Mouse (Mus musculus): Measurements from ENCODE around the gene Ppp1r35. TPM values are rescaled to one million over a fixed set of nuclear protein-coding genes. Genes with fewer than 3 reads are reported as not detected.
A peak's percentile ranks its signal among the peaks of the same experiment; 100 is the strongest.

Ppp1r35 gene
- 40.0 and 75.4 TPM in 2 replicates for polyA plus RNA-seq (2012; rRNA removed)

- Histone ChIP-seq H3K36me3 (ENCODE audit: control insufficient read depth, insufficient read depth, low read length) (peaks cover 25% of the 10 kb centered on the region), H3K4me3 (ENCODE audit: low read depth, low read length) (peak within 1 kb of the TSS; percentile 72), H3K27ac (ENCODE audit: insufficient read depth, low read depth, low read length) (peak within 1 kb of the TSS; percentile 69), H3K27me3 (ENCODE audit: control insufficient read depth, insufficient read depth, low read length) (no peaks in the 10 kb centered on the region), H3K4me1 (ENCODE audit: control insufficient read depth, insufficient read depth, insufficient read length, low read length) (peaks cover 16% of the 10 kb centered on the region)
- TF ChIP-seq POLR2A (IDR thresholded peaks at IDR 0.05; ENCODE audit: low read depth, low read length) (no peak; the same call in 1 of the 2 replicates), CTCF (IDR thresholded peaks at IDR 0.05; ENCODE audit: extremely low read depth, insufficient read length, insufficient replicate concordance, low read depth, low read length) (no peak)
- WGBS: under 1% methylated on average over 31 of the region's 31 CpGs
Observed at GRCm38 (mm10) chr5:137778635-137779034, at the start of gene Ppp1r35. TSS of gene Ppp1r35 (plus strand) at chr5:137778849.

DNA sequence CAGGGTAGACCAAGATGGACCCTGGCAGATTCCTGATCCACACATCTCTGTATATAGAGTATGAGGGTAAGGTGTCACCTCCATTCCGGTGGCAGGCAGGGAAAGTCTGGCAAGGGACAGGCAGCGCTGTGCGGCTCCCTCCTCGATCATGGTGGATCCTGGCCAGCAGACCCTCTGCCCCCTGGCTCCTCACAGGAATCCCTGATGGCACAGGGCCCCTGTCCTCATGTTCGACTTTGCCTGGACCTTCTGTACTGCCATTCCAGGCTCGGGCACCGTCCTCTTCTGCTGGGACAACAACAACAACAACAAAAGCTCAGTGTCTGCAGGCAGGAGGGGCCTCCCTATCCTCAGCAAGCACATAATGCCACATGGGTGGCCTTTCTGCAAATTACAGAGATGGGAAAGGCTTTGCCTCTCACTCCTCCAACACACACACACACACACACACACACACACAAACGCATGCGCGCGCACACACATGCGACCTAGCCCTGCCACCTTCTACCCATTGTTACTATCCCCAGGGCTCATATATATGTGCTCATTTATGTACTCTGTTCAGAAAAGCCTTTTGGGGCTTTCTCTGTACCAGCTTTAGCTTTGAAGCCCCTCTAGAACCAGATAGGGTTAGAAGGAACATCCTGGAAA is 44.9 kb upstream of the Ppp1r35 start:
- 92% methylated on average over 12 of the region's 12 CpGs for WGBS
- TF ChIP-seq POLR2A (IDR thresholded peaks at IDR 0.05; ENCODE audit: low read depth, low read length): no peak
- TF ChIP-seq CTCF (IDR thresholded peaks at IDR 0.05; ENCODE audit: extremely low read depth, insufficient read length, insufficient replicate concordance, low read depth, low read length): no peak

DNA sequence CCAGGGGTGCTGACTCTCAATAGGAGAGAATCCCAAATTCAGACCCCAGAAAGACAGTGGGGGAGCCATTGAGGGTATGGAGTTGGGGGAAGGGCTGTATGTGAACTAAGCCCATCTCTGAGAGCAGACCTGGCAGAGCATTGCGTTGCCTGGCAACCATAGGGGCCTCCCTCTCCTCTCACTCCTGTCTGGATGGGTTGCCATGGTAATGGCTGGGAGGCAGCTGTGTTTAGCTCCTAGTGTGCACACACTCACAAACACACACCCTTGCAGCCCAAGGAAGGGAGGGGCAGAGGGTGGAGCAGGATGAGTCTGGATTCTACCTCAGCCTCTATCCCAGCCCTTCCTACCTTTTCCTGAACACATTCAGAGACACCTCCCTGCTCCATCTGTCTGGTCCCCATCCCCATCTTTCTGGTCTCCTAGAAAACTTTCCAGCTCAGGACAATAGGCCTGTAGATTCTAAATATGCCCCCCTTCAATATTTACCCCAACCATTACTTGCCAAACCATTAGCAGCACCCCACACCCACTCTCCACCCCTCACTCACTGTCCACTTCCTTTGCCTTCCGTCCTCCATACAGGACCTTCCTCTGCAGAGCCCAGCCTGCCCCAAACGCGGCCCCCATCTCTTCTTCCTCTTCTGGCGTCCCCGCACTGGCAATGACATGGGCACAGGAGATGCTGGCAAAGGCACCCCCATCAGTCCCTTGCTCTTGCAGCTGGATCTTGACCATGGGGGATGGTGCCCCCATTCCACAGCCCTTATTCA is 44.2 kb upstream of the Ppp1r35 start:
- 78% methylated on average over 6 of the region's 6 CpGs for WGBS
- H3K36me3 ChIP-seq (ENCODE audit: control insufficient read depth, insufficient read depth, low read length): no peaks in the 10 kb centered on the region; the same call in 1 of the 2 replicates
- no peaks in the 10 kb centered on the region for H3K27me3 ChIP-seq (ENCODE audit: control insufficient read depth, insufficient read depth, low read length)
- TF ChIP-seq POLR2A (IDR thresholded peaks at IDR 0.05; ENCODE audit: low read depth, low read length) (no peak), CTCF (IDR thresholded peaks at IDR 0.05; ENCODE audit: extremely low read depth, insufficient read length, insufficient replicate concordance, low read depth, low read length) (no peak)
- H3K4me3 ChIP-seq (ENCODE audit: low read depth, low read length): no peak overlapping the region
- no peak overlapping the region for H3K27ac ChIP-seq (ENCODE audit: insufficient read depth, low read depth, low read length)
- H3K4me1 ChIP-seq (ENCODE audit: control insufficient read depth, insufficient read depth, insufficient read length, low read length): peaks cover 7% of the 10 kb centered on the region

More for the DNA sequence above, 44.9 kb upstream of the Ppp1r35 start:
- H3K4me1 ChIP-seq (ENCODE audit: control insufficient read depth, insufficient read depth, insufficient read length, low read length): peaks cover 7% of the 10 kb centered on the region
- no peak overlapping the region for H3K27ac ChIP-seq (ENCODE audit: insufficient read depth, low read depth, low read length)
- no peak overlapping the region for H3K4me3 ChIP-seq (ENCODE audit: low read depth, low read length)
- no peaks in the 10 kb centered on the region; the same call in 1 of the 2 replicates for H3K36me3 ChIP-seq (ENCODE audit: control insufficient read depth, insufficient read depth, low read length)
- no peaks in the 10 kb centered on the region for H3K27me3 ChIP-seq (ENCODE audit: control insufficient read depth, insufficient read depth, low read length)

DNA sequence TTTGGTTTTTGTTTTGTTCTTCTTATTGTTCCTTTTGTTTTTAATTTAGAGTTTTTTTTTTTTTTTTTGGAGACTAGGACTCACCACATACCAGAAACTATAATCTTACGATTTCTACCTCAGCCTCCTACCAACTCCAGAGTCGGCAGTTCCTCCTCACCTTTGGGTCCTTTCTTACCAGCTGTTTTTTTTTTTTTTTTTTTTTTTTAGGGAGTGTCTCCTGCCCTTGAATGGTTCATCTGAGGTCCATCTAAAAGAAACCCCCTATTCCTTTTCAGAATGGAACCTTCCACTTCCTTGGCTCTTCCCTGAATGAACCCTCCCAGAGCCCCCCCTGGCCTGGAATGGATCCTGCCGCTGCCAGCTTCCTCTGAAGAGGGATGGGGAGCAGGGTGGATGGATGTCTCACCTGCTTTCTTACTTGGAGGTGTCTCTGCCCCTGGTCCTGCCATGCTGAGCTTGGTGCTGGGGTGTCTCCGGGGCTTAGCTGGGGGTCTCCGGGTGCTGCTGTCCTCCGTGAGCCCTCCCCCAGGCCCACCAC is 41.2 kb upstream of the Ppp1r35 start:
- H3K4me1 ChIP-seq (ENCODE audit: control insufficient read depth, insufficient read depth, insufficient read length, low read length): peaks cover 13% of the 10 kb centered on the region
- H3K36me3 ChIP-seq (ENCODE audit: control insufficient read depth, insufficient read depth, low read length): no peaks in the 10 kb centered on the region; the same call in 1 of the 2 replicates
- TF ChIP-seq POLR2A (IDR thresholded peaks at IDR 0.05; ENCODE audit: low read depth, low read length): no peak
- no peak for TF ChIP-seq CTCF (IDR thresholded peaks at IDR 0.05; ENCODE audit: extremely low read depth, insufficient read length, insufficient replicate concordance, low read depth, low read length)
- no peak overlapping the region for H3K4me3 ChIP-seq (ENCODE audit: low read depth, low read length)
- no peak overlapping the region for H3K27ac ChIP-seq (ENCODE audit: insufficient read depth, low read depth, low read length)
- no peaks in the 10 kb centered on the region for H3K27me3 ChIP-seq (ENCODE audit: control insufficient read depth, insufficient read depth, low read length)
- 64% methylated on average over 6 of the region's 6 CpGs for WGBS

GRCm38 (mm10) chr5:137738516-137738915 is 40.1 kb upstream of the Ppp1r35 start:
- H3K4me1 ChIP-seq (ENCODE audit: control insufficient read depth, insufficient read depth, insufficient read length, low read length): peaks cover 13% of the 10 kb centered on the region
- H3K27ac ChIP-seq (ENCODE audit: insufficient read depth, low read depth, low read length): no peak overlapping the region; the same call in 1 of the 2 replicates
- no peaks in the 10 kb centered on the region for H3K27me3 ChIP-seq (ENCODE audit: control insufficient read depth, insufficient read depth, low read length)
- TF ChIP-seq POLR2A (IDR thresholded peaks at IDR 0.05; ENCODE audit: low read depth, low read length): no peak
- peak; percentile 31; the same call in 1 of the 2 replicates for TF ChIP-seq CTCF (IDR thresholded peaks at IDR 0.05; ENCODE audit: extremely low read depth, insufficient read length, insufficient replicate concordance, low read depth, low read length)
- no peak overlapping the region for H3K4me3 ChIP-seq (ENCODE audit: low read depth, low read length)
- WGBS: 62% methylated on average over 5 of the region's 5 CpGs
- H3K36me3 ChIP-seq (ENCODE audit: control insufficient read depth, insufficient read depth, low read length): no peaks in the 10 kb centered on the region; the same call in 1 of the 2 replicates

GRCm38 (mm10) chr5:137739471-137739870 is 39.2 kb upstream of the Ppp1r35 start:
- no peaks in the 10 kb centered on the region; the same call in 1 of the 2 replicates for H3K36me3 ChIP-seq (ENCODE audit: control insufficient read depth, insufficient read depth, low read length)
- no peak for TF ChIP-seq POLR2A (IDR thresholded peaks at IDR 0.05; ENCODE audit: low read depth, low read length)
- no peak for TF ChIP-seq CTCF (IDR thresholded peaks at IDR 0.05; ENCODE audit: extremely low read depth, insufficient read length, insufficient replicate concordance, low read depth, low read length)
- peaks cover 13% of the 10 kb centered on the region for H3K4me1 ChIP-seq (ENCODE audit: control insufficient read depth, insufficient read depth, insufficient read length, low read length)
- no peak overlapping the region for H3K4me3 ChIP-seq (ENCODE audit: low read depth, low read length)
- no peaks in the 10 kb centered on the region for H3K27me3 ChIP-seq (ENCODE audit: control insufficient read depth, insufficient read depth, low read length)
- H3K27ac ChIP-seq (ENCODE audit: insufficient read depth, low read depth, low read length): no peak overlapping the region
- WGBS: 82% methylated on average over 9 of the region's 9 CpGs

- H3K27ac ChIP-seq (ENCODE audit: insufficient read depth, low read depth, low read length): no peak overlapping the region
- peak overlapping the region; percentile 88 for H3K4me3 ChIP-seq (ENCODE audit: low read depth, low read length)
- 64% methylated on average over 11 of the region's 11 CpGs for WGBS
- TF ChIP-seq CTCF (IDR thresholded peaks at IDR 0.05; ENCODE audit: extremely low read depth, insufficient read length, insufficient replicate concordance, low read depth, low read length): no peak
- no peak for TF ChIP-seq POLR2A (IDR thresholded peaks at IDR 0.05; ENCODE audit: low read depth, low read length)
- peaks cover 13% of the 10 kb centered on the region for H3K4me1 ChIP-seq (ENCODE audit: control insufficient read depth, insufficient read depth, insufficient read length, low read length)
- H3K36me3 ChIP-seq (ENCODE audit: control insufficient read depth, insufficient read depth, low read length): no peaks in the 10 kb centered on the region; the same call in 1 of the 2 replicates
- no peaks in the 10 kb centered on the region for H3K27me3 ChIP-seq (ENCODE audit: control insufficient read depth, insufficient read depth, low read length)
Observed at GRCm38 (mm10) chr5:137740506-137740905, 38.1 kb upstream of the Ppp1r35 start.
